In genomic region chr16:92930103-92930502, GRCm38 (mm10) we compare ENCODE assay signal across 18 mouse cellular contexts.
"Had no signal": no experiment of that assay in that cellular context is flagged by ENCODE, and none has a peak within 500 bp of the region (broad histone marks: within the 10 kb centered on the region; RNA-seq: fewer than 3 reads in every experiment).

No protein-coding gene starts in this region.

- H3K27ac ChIP-seq: layer of hippocampus, adult 2 months; limb, embryonic 12.5 days; limb, embryonic 15.5 days; liver, embryonic 14.5 days; macrophage; midbrain, embryonic 10.5 days; midbrain, embryonic 13.5 days had no signal

- H3K4me1 ChIP-seq: midbrain, embryonic 10.5 days; midbrain, embryonic 13.5 days had no signal

- H3K4me2 ChIP-seq: limb, embryonic 12.5 days; limb, embryonic 15.5 days; liver, embryonic 11.5 days; midbrain, embryonic 13.5 days had no signal

- H3K9me3 ChIP-seq: limb, embryonic 12.5 days; limb, embryonic 15.5 days; megakaryocyte, embryonic 14.5 days; midbrain, embryonic 10.5 days; midbrain, embryonic 13.5 days had no signal

- DNase-seq: kidney, adult 9 months; kidney, postnatal 25 days; layer of hippocampus, adult 9-11 months; layer of hippocampus, postnatal 36 days; left cerebral cortex, postnatal 4 days; liver, postnatal 0 days; thymus, adult 18-20 months; thymus, postnatal 36 days had no signal

- ATAC-seq: liver, postnatal 0 days; midbrain, embryonic 13.5 days; midbrain, embryonic 16.5 days had no signal

- H3K36me3 ChIP-seq: limb, embryonic 12.5 days; limb, embryonic 15.5 days; midbrain, embryonic 10.5 days; midbrain, embryonic 13.5 days had no signal

- H3K27me3 ChIP-seq: limb, embryonic 15.5 days; midbrain, embryonic 13.5 days had no signal

- H3K9ac ChIP-seq: limb, embryonic 12.5 days; limb, embryonic 15.5 days; liver, embryonic 14.5 days; liver, postnatal 0 days; midbrain, embryonic 13.5 days had no signal

- H3K4me3 ChIP-seq: layer of hippocampus, adult 2 months; limb, embryonic 12.5 days; limb, embryonic 15.5 days; megakaryocyte, embryonic 14.5 days; midbrain, embryonic 10.5 days; midbrain, embryonic 13.5 days had no signal
